Mouse (Mus musculus): ENCODE data around the gene 5730596B20Rik. TPM values are rescaled to one million over a fixed set of nuclear protein-coding genes. Genes with fewer than 3 reads are reported as not detected.

Gene 5730596B20Rik
- polyA plus RNA-seq, 1 experiment from 2014 or later, result not detected

DNA sequence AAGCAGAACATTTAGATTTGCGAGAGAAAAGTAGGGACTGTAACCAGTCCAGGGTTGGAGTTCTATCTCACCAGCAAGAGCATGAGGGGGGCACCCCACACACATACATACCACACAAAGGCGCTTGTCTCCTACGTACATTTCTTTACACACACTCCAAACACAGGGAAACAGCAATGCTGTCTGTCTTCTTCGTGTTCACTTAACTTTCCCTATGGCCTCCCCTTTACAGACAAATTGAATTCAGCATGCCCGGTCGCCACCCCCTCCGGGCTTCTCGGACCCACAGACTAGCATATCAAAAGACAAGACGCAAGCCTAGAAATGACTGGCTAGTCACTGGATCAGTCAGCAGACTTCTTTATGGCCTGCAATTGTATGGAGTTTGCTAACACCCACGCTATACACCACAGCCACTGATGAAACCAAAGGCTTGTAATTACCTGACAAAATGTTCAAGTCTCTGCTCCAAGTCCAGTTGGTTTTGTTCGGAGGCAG, 3.0 kb downstream of the 5730596B20Rik start:
- H3K27ac ChIP-seq (ENCODE audit: low read length), result no peak overlapping the region
- peaks cover 88% of the 10 kb centered on the region for H3K27me3 ChIP-seq (ENCODE audit: control insufficient read depth, insufficient read depth, low read depth, low read length)
- H3K9me3 ChIP-seq (replicated peaks; ENCODE audit: control insufficient read depth, low read length, poor library complexity, severe bottlenecking), result no peaks in the 10 kb centered on the region
- no peak overlapping the region for H3K4me2 ChIP-seq (ENCODE audit: low read length)
- WGBS, result 3% methylated on average over 11 of the region's 11 CpGs
- no peak for ATAC-seq
- H3K9ac ChIP-seq (ENCODE audit: low read depth, low read length), result no peak overlapping the region
- peaks cover 2% of the 10 kb centered on the region; the same call in 1 of the 2 replicates for H3K4me1 ChIP-seq (ENCODE audit: control insufficient read depth, insufficient read depth, low read length)
- no peaks in the 10 kb centered on the region for H3K36me3 ChIP-seq (ENCODE audit: control insufficient read depth, insufficient read depth, low read length)
- H3K4me3 ChIP-seq (ENCODE audit: low read depth, low read length), result no peak overlapping the region

DNA sequence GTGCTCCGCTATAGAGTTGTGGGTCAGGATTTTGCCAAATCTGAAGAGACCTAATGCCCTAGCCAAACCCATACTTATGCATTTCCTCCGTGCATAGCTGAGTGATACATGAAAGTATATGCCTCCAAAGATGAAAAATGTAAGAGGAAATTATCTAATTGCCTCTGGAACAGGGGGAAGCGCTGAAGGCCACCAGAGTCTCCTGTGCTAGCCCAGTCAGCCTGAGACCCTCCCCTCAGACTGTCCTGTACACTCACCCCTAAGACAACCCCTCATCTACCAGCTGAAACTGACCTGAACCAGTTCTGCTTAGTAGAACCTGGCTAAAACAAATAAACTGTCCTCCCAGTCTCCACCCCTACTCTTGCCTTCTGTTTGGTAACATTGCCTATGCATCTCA, 3.4 kb downstream of the 5730596B20Rik start:
- H3K36me3 ChIP-seq (ENCODE audit: control insufficient read depth, insufficient read depth, low read length), result no peaks in the 10 kb centered on the region
- no peaks in the 10 kb centered on the region; the same call in 1 of the 2 replicates for H3K4me1 ChIP-seq (ENCODE audit: control insufficient read depth, insufficient read depth, low read length)
- H3K9me3 ChIP-seq (replicated peaks; ENCODE audit: control insufficient read depth, low read length, poor library complexity, severe bottlenecking), result no peaks in the 10 kb centered on the region
- no peak overlapping the region for H3K4me2 ChIP-seq (ENCODE audit: low read length)
- no peak overlapping the region for H3K27ac ChIP-seq (ENCODE audit: low read length)
- peaks cover 92% of the 10 kb centered on the region for H3K27me3 ChIP-seq (ENCODE audit: control insufficient read depth, insufficient read depth, low read depth, low read length)
- no peak overlapping the region for H3K4me3 ChIP-seq (ENCODE audit: low read depth, low read length)
- H3K9ac ChIP-seq (ENCODE audit: low read depth, low read length), result no peak overlapping the region
- WGBS, result 7% methylated on average over 3 of the region's 3 CpGs
- no peak for ATAC-seq

DNA sequence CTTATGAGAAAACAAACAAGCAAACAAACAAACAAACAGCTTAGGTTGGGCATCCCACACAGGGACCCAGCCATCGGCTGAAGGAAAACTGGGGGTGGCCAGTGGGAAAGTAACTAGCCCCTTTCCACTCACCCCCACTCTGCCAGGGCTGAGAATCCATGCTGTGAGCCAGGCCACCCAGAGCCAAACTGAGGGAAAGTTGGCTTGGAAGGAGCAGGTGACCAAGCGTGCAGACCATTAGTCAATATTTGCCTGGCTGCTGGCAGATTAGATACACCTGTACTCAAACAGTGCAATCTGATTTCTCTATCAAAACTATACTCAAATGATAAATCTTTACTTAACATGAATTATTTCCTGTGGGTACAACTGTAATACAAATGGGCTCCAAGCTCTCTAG, 4.7 kb downstream of the 5730596B20Rik start:
- H3K4me2 ChIP-seq (ENCODE audit: low read length), result no peak overlapping the region
- H3K27me3 ChIP-seq (ENCODE audit: control insufficient read depth, insufficient read depth, low read depth, low read length), result peaks cover 94% of the 10 kb centered on the region
- no peaks in the 10 kb centered on the region for H3K4me1 ChIP-seq (ENCODE audit: control insufficient read depth, insufficient read depth, low read length)
- H3K4me3 ChIP-seq (ENCODE audit: low read depth, low read length), result no peak overlapping the region
- 19% methylated on average over 2 of the region's 2 CpGs for WGBS
- H3K36me3 ChIP-seq (ENCODE audit: control insufficient read depth, insufficient read depth, low read length), result no peaks in the 10 kb centered on the region
- no peak overlapping the region for H3K9ac ChIP-seq (ENCODE audit: low read depth, low read length)
- ATAC-seq, result no peak
- H3K9me3 ChIP-seq (replicated peaks; ENCODE audit: control insufficient read depth, low read length, poor library complexity, severe bottlenecking), result no peaks in the 10 kb centered on the region
- H3K27ac ChIP-seq (ENCODE audit: low read length), result no peak overlapping the region

DNA sequence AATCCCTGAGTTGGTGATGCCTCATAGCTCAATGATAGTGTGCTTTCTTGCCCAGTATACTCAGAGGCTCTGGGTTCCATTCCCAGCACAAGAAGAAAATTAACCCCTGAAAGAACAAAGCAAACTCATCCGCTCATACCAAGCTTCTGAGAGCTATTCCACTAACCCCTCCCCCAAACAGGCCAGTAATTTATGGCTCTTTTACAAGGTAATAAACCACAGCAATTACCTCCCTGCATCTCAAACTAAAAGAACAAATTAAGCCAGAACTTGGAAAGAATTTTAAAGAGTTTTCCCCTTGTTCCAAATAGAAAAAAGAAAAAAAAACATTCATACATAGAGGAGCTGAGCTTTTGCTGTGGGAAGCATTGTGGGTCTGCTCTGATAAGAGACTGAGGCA, 5.5 kb downstream of the 5730596B20Rik start:
- 0% methylated on average over 1 of the region's 1 CpGs for WGBS
- no peak overlapping the region for H3K9ac ChIP-seq (ENCODE audit: low read depth, low read length)
- H3K27me3 ChIP-seq (ENCODE audit: control insufficient read depth, insufficient read depth, low read depth, low read length), result peaks cover 99% of the 10 kb centered on the region

DNA sequence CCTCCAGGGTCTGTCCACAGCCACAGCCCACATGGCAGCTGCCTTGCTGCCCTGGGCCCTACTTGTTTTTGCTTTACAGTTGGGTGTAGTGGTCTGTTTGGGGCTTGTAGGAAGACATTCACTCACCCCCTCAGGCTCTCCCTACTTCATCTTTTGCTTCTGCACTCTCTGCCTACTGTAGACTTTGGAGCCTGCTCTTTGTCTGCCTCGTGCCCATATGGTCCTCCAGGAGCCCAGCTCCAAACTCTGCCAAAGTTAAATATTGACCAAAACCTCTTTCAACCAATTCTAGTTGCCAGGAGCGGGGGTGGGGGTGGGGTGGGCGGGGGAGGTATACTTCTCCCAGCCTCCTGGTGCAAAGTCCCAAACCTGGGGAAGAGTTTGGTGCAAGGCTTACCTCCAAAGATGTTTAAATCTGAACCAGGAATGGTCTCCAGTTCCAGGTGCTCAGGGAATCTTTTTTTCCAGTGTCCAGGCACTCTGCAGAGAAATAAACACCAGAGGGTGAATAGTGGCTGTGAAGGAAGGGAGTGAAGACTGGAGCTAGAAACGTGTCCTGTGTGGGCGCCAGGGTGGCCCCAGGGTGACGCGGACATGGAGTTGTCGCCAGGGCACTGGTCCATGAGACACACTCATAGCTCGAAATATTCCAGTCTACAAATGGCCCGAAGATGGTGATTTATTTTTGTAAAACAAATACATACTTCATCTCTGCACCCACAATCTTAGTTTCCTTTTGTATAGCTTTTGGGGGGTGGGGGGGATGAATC, 6.2 kb downstream of the 5730596B20Rik start:
- ATAC-seq, result no peak

More for the DNA sequence above, 5.5 kb downstream of the 5730596B20Rik start:
- Histone ChIP-seq H3K36me3 (ENCODE audit: control insufficient read depth, insufficient read depth, low read length) (no peaks in the 10 kb centered on the region), H3K4me3 (ENCODE audit: low read depth, low read length) (no peak overlapping the region), H3K27ac (ENCODE audit: low read length) (no peak overlapping the region), H3K4me2 (ENCODE audit: low read length) (no peak overlapping the region), H3K4me1 (ENCODE audit: control insufficient read depth, insufficient read depth, low read length) (no peaks in the 10 kb centered on the region), H3K9me3 (replicated peaks; ENCODE audit: control insufficient read depth, low read length, poor library complexity, severe bottlenecking) (no peaks in the 10 kb centered on the region)
- ATAC-seq, result no peak

DNA sequence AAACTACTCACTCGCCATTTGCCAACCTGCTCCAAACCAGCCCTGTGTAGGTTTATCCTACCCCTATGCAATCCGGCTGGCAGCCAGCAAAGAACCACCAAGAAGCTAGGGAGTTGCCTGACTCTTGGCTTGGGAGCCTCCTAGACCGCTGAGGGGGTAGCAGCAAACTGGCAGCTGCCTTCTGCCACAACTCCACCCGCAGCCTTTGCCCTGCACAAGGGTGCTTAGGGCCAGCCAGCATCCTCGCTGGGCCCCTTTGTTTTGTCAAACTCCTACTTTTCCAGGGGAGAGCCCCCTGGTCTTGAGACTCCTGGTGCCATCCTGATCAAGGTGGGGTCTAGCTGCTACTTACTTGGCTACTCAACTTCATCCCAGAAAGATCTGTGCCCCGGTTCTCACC, 7.4 kb downstream of the 5730596B20Rik start:
- 3% methylated on average over 6 of the region's 6 CpGs for WGBS
- Histone ChIP-seq H3K4me2 (ENCODE audit: low read length) (no peak overlapping the region), H3K4me1 (ENCODE audit: control insufficient read depth, insufficient read depth, low read length) (no peaks in the 10 kb centered on the region), H3K27me3 (ENCODE audit: control insufficient read depth, insufficient read depth, low read depth, low read length) (peaks cover 100% of the 10 kb centered on the region), H3K9ac (ENCODE audit: low read depth, low read length) (no peak overlapping the region), H3K27ac (ENCODE audit: low read length) (no peak overlapping the region), H3K36me3 (ENCODE audit: control insufficient read depth, insufficient read depth, low read length) (no peaks in the 10 kb centered on the region), H3K9me3 (replicated peaks; ENCODE audit: control insufficient read depth, low read length, poor library complexity, severe bottlenecking) (no peaks in the 10 kb centered on the region), H3K4me3 (ENCODE audit: low read depth, low read length) (no peak overlapping the region)
- ATAC-seq, result no peak

More for the DNA sequence above, 6.2 kb downstream of the 5730596B20Rik start:
- no peaks in the 10 kb centered on the region for H3K36me3 ChIP-seq (ENCODE audit: control insufficient read depth, insufficient read depth, low read length)
- H3K4me1 ChIP-seq (ENCODE audit: control insufficient read depth, insufficient read depth, low read length), result no peaks in the 10 kb centered on the region
- no peak overlapping the region for H3K4me3 ChIP-seq (ENCODE audit: low read depth, low read length)
- no peak overlapping the region for H3K4me2 ChIP-seq (ENCODE audit: low read length)
- H3K9me3 ChIP-seq (replicated peaks; ENCODE audit: control insufficient read depth, low read length, poor library complexity, severe bottlenecking), result no peaks in the 10 kb centered on the region
- peaks cover 100% of the 10 kb centered on the region for H3K27me3 ChIP-seq (ENCODE audit: control insufficient read depth, insufficient read depth, low read depth, low read length)
- WGBS, result 10% methylated on average over 10 of the region's 10 CpGs
- no peak overlapping the region for H3K27ac ChIP-seq (ENCODE audit: low read length)
- no peak overlapping the region for H3K9ac ChIP-seq (ENCODE audit: low read depth, low read length)

DNA sequence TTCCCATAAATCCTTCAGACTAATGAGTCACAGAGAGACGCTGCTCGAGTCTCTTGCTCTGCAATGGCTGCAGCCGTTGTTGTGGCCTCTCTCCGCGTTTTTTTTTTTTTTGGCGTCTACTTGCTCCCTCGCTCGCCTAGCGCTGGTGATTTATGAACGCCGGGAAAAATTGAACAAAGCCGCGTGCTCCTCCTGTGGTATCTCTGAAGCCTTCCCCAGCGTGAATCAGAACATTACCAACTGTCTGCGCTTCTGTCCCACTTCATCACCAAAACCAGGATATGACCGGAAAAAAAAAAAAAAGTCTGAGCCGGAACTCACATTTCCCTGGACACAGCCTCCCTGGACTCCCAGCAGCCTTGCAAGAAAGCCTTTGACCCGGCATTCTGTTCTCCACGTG, 7.9 kb downstream of the 5730596B20Rik start:
- Histone ChIP-seq H3K4me2 (ENCODE audit: low read length) (no peak overlapping the region), H3K27ac (ENCODE audit: low read length) (no peak overlapping the region), H3K4me3 (ENCODE audit: low read depth, low read length) (no peak overlapping the region), H3K4me1 (ENCODE audit: control insufficient read depth, insufficient read depth, low read length) (no peaks in the 10 kb centered on the region), H3K9me3 (replicated peaks; ENCODE audit: control insufficient read depth, low read length, poor library complexity, severe bottlenecking) (no peaks in the 10 kb centered on the region), H3K27me3 (ENCODE audit: control insufficient read depth, insufficient read depth, low read depth, low read length) (peaks cover 100% of the 10 kb centered on the region), H3K9ac (ENCODE audit: low read depth, low read length) (no peak overlapping the region), H3K36me3 (ENCODE audit: control insufficient read depth, insufficient read depth, low read length) (no peaks in the 10 kb centered on the region)
- WGBS, result 1% methylated on average over 18 of the region's 19 CpGs
- ATAC-seq, result no peak

DNA sequence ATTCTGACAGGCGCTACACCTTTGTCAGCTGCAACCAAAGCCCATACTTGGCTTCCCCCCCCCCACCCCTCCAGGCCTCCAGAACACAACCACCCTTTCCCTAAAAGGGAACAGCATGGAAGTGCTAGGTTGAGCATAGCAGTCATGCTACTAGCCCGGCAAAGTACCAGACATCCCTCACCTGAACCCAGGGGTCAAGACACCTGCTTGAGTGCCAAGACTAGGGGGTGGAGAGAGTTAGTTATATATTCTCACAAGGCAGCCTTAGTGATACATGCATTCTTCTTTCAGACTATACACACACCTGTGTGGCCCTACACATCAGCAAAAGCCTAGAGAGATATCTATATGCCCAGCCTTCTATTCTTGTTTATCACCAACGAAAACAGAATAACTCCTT, 8.5 kb downstream of the 5730596B20Rik start:
- no peak overlapping the region for H3K4me2 ChIP-seq (ENCODE audit: low read length)
- no peak overlapping the region for H3K4me3 ChIP-seq (ENCODE audit: low read depth, low read length)
- H3K36me3 ChIP-seq (ENCODE audit: control insufficient read depth, insufficient read depth, low read length), result no peaks in the 10 kb centered on the region
- no peak overlapping the region for H3K9ac ChIP-seq (ENCODE audit: low read depth, low read length)
- H3K9me3 ChIP-seq (replicated peaks; ENCODE audit: control insufficient read depth, low read length, poor library complexity, severe bottlenecking), result no peaks in the 10 kb centered on the region
- no peak for ATAC-seq
- no peaks in the 10 kb centered on the region for H3K4me1 ChIP-seq (ENCODE audit: control insufficient read depth, insufficient read depth, low read length)
- H3K27me3 ChIP-seq (ENCODE audit: control insufficient read depth, insufficient read depth, low read depth, low read length), result peaks cover 98% of the 10 kb centered on the region
- no peak overlapping the region for H3K27ac ChIP-seq (ENCODE audit: low read length)
- 11% methylated on average over 3 of the region's 3 CpGs for WGBS

DNA sequence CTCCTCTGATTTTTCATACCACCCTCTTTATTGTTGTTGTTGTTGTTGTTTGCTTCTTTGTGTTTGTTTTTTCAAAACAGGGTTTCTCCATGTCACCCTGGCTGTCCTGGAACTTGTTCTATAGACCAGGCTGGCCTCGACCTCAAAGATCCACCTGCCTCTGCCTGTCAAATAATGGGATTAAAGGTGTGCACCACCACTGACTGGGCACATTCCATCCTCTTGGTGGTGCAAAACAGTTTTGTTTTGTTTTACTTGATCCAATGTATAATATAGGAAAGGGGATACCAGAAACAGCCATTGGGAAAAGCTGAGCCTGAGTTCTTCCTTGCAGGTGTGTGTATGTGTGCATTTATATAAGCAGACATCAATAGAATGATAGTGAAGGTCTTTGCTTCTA, 9.2 kb downstream of the 5730596B20Rik start:
- Histone ChIP-seq H3K4me1 (ENCODE audit: control insufficient read depth, insufficient read depth, low read length) (peaks cover 3% of the 10 kb centered on the region; the same call in 1 of the 2 replicates), H3K36me3 (ENCODE audit: control insufficient read depth, insufficient read depth, low read length) (no peaks in the 10 kb centered on the region), H3K4me2 (ENCODE audit: low read length) (no peak overlapping the region), H3K9me3 (replicated peaks; ENCODE audit: control insufficient read depth, low read length, poor library complexity, severe bottlenecking) (no peaks in the 10 kb centered on the region), H3K4me3 (ENCODE audit: low read depth, low read length) (no peak overlapping the region), H3K27ac (ENCODE audit: low read length) (no peak overlapping the region), H3K9ac (ENCODE audit: low read depth, low read length) (no peak overlapping the region), H3K27me3 (ENCODE audit: control insufficient read depth, insufficient read depth, low read depth, low read length) (peaks cover 98% of the 10 kb centered on the region)
- ATAC-seq, result no peak
- 9% methylated on average over 1 of the region's 1 CpGs for WGBS
